Comparison of ENCODE assay signal across 9 mouse cellular contexts in the genomic region with DNA sequence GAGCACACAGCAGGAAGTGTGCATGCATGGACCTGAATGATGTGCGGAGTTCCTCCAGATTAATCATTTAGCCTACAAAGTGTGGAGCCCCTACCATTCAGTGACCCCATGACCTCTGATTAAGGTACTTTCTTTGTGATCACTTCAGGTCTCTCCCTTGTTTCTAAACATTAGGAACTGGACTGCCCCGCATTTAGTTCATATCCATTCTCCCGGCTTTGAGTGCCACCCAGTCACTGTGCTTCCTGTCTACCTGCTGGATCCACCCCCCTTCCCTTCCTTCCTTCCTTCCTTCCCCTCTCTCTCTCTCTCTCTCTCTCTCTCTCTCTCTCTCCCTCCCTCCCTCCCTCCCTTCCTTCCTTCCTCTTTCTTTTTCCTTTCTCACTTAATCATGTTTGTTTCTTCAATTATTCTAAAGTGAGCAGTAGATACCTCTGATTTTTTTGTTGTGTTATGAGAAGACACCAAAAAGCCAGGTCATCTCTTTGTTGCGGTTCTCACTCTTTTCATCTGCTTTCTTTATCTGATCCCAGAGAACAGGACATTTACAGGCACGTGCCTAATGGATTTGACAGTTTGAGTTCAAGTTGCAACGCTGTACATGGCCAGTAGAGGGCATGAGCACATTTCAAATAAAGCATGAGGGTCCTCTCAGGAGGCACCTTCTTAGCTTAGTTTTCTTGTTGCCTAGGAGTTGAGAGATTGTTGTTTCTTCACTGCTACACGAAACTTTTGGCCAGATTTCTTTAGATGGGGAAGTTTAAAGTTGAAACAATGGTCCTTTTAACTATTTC.
A peak's percentile ranks its signal among the peaks of the same experiment; 100 is the strongest.
DNase-seq lines count a peak whose midpoint lies in the region; ATAC-seq and TF ChIP-seq lines count a peak whose summit lies in the region.
"Had no signal": no experiment of that assay in that cellular context is flagged by ENCODE, and none has a peak within 500 bp of the region (broad histone marks: within the 10 kb centered on the region; RNA-seq: fewer than 3 reads in every experiment).

No protein-coding gene starts in this region.

- H3K4me3 ChIP-seq in heart, embryonic 12.5 days: no peak overlapping the region
- no peak overlapping the region for H3K4me3 ChIP-seq in hindbrain, embryonic 13.5 days
- H3K4me3 ChIP-seq in layer of hippocampus, adult 2 months: no peak overlapping the region
- H3K4me3 ChIP-seq: limb, embryonic 15.5 days had no signal

- peak; percentile 22 to 40 for DNase-seq in heart, postnatal 36 days
- DNase-seq in adrenal gland, adult 8-10 months: peak; percentile 11
- peak; percentile 83 for DNase-seq in embryo, embryonic 11 days
- DNase-seq in layer of hippocampus, adult 2 months (ENCODE audit: low spot score in 2 of 2): peak; percentile 55 to 74
- peak; percentile 43 for DNase-seq in lung, postnatal 25 days (ENCODE audit: low spot score)
- peak; percentile 77 to 82 for DNase-seq in right cerebral cortex, adult 2 months (ENCODE audit: low spot score in 2 of 2)

- H3K36me3 ChIP-seq in heart, embryonic 12.5 days: no peaks in the 10 kb centered on the region
- H3K36me3 ChIP-seq in hindbrain, embryonic 13.5 days: no peaks in the 10 kb centered on the region
- H3K36me3 ChIP-seq: limb, embryonic 15.5 days had no signal

- H3K4me1 ChIP-seq in heart, embryonic 12.5 days (replicated peaks): no peaks in the 10 kb centered on the region
- H3K4me1 ChIP-seq in hindbrain, embryonic 13.5 days (replicated peaks): peaks cover 4% of the 10 kb centered on the region; the same call in 1 of the 2 replicates
- H3K4me1 ChIP-seq: limb, embryonic 15.5 days had no signal

- H3K27me3 ChIP-seq in heart, embryonic 12.5 days (replicated peaks): no peaks in the 10 kb centered on the region
- H3K27me3 ChIP-seq in hindbrain, embryonic 13.5 days: no peaks in the 10 kb centered on the region
- H3K27me3 ChIP-seq: limb, embryonic 15.5 days had no signal

- peak; percentile 90 for TF ChIP-seq CTCF in layer of hippocampus, adult 2 months (conservative IDR thresholded peaks at IDR 0.05)

- intact Hi-C loops in heart, postnatal 36 days (cut with DNase I): loop anchor here (1.0 to 10.0 kb wide), 4 partner anchors 547 to 781 kb away; no protein-coding TSS in a partner anchor

- H3K9ac ChIP-seq in heart, embryonic 12.5 days: no peak overlapping the region
- H3K9ac ChIP-seq in hindbrain, embryonic 13.5 days: no peak overlapping the region
- H3K9ac ChIP-seq: limb, embryonic 15.5 days had no signal

- H3K9me3 ChIP-seq in heart, embryonic 12.5 days (replicated peaks): no peaks in the 10 kb centered on the region
- H3K9me3 ChIP-seq in hindbrain, embryonic 13.5 days: no peaks in the 10 kb centered on the region
- H3K9me3 ChIP-seq: limb, embryonic 15.5 days had no signal

- 21% methylated on average over 7 of the region's 7 CpGs for WGBS in heart, embryonic 12.5 days
- WGBS in hindbrain, embryonic 13.5 days: 12% methylated on average over 7 of the region's 7 CpGs

- no peak overlapping the region for H3K4me2 ChIP-seq in heart, embryonic 12.5 days
- no peak overlapping the region for H3K4me2 ChIP-seq in hindbrain, embryonic 13.5 days
- H3K4me2 ChIP-seq: limb, embryonic 15.5 days had no signal

- no peak overlapping the region for H3K27ac ChIP-seq in heart, embryonic 12.5 days (ENCODE audit: poor library complexity, severe bottlenecking)
- H3K27ac ChIP-seq in hindbrain, embryonic 13.5 days: no peak overlapping the region
- no peak overlapping the region for H3K27ac ChIP-seq in layer of hippocampus, adult 2 months
- H3K27ac ChIP-seq: limb, embryonic 15.5 days had no signal

- no peak for ATAC-seq in heart, embryonic 12.5 days (ENCODE audit: insufficient number of reproducible peaks, low FRiP score)
- peak; percentile 72 for ATAC-seq in hindbrain, embryonic 13.5 days (ENCODE audit: low FRiP score)

Comparison
In these comparisons a context has a peak if more than half of its experiments do, and no peak if none do; other contexts are left out.
1. DNase-seq: peak in every context shown above with its lines; median percentile 83 in embryo, embryonic 11 days; 80 in right cerebral cortex, adult 2 months; 64 in layer of hippocampus, adult 2 months; 43 in lung, postnatal 25 days; 31 in heart, postnatal 36 days; 11 in adrenal gland, adult 8-10 months.